Mouse (Mus musculus): ENCODE results near the gene Il3. TPM values are rescaled to one million over a fixed set of nuclear protein-coding genes. Genes with fewer than 3 reads are reported as not detected.

Gene Il3
- total and polyA plus RNA-seq, 3 experiments = 1.5 to 4.8 (median 3.5) TPM

GRCm38 (mm10) chr11:54263405-54264031 lies 3.6 kb downstream of the Il3 start:
- Histone ChIP-seq H3K27me3 (replicated peaks) (no peaks in the 10 kb centered on the region), H3K4me2 (ENCODE audit: insufficient read depth, low read depth, poor library complexity, severe bottlenecking) (no peak overlapping the region), H3K9me3 (replicated peaks; ENCODE audit: low read length) (peaks cover 3% of the 10 kb centered on the region), H3K9ac (ENCODE audit: insufficient read depth, low read depth) (no peak overlapping the region), H3K27ac (ENCODE audit: insufficient read depth, low read depth) (no peak overlapping the region), H3K79me2 (replicated peaks; ENCODE audit: control insufficient read depth, extremely low read depth, insufficient read depth, poor library complexity, severe bottlenecking) (no peaks in the 10 kb centered on the region), H3K4me1 (ENCODE audit: control insufficient read depth in 1 of 2, insufficient read depth in 2 of 2) (peaks cover 0 to 20% of the 10 kb centered on the region in 2 experiments; a peak in 2 of 4 replicates), H3K36me3 (replicated peaks in 1 of 2; ENCODE audit: control insufficient read depth in 1 of 2, insufficient read depth in 1 of 2, low read length in 1 of 2) (no peaks in the 10 kb centered on the region), H3K4me3 (replicated peaks in 1 of 3; ENCODE audit: low read depth in 2 of 3, low read length in 2 of 3, poor library complexity in 1 of 3) (no peak overlapping the region)
- TF ChIP-seq RAD21 (IDR thresholded peaks at IDR 0.05; ENCODE audit: low read depth, low read length) (peak; percentile 33), ZKSCAN1 (IDR thresholded peaks at IDR 0.05; ENCODE audit: borderline replicate concordance, low read depth, low read length) (no peak), SMC3 (IDR thresholded peaks at IDR 0.05; ENCODE audit: low read depth, low read length) (peak; percentile 45), CTCF (conservative IDR thresholded peaks at IDR 0.05 in 1 of 2, IDR thresholded peaks at IDR 0.05 in 1 of 2; ENCODE audit: low read depth in 2 of 2, low read length in 2 of 2) (peak; percentile 68 to 92), CHD2 (IDR thresholded peaks at IDR 0.05; ENCODE audit: low read length) (no peak)
- in situ Hi-C loops (cut with MboI; ENCODE audit: low pct_ligation_motif_present, low pct_unique_long_range_greater_than_20kb, low sequenced_read_pairs) (no loop called here), dilution Hi-C loops (cut with MboI; ENCODE audit: extremely low pct_ligation_motif_present, extremely low pct_unique_long_range_greater_than_20kb, low sequenced_read_pairs) (no loop called here)
- peak; percentile 52 for DNase-seq (ENCODE audit: extremely low read depth)

GRCm38 (mm10) chr11:54256624-54257376 lies 10.3 kb downstream of the Il3 start:
- no peaks in the 10 kb centered on the region for H3K27me3 ChIP-seq (replicated peaks)
- H3K79me2 ChIP-seq (replicated peaks; ENCODE audit: control insufficient read depth, extremely low read depth, insufficient read depth, poor library complexity, severe bottlenecking) = no peaks in the 10 kb centered on the region
- peaks cover 3% of the 10 kb centered on the region for H3K9me3 ChIP-seq (replicated peaks; ENCODE audit: low read length)
- H3K36me3 ChIP-seq (replicated peaks in 1 of 2; ENCODE audit: control insufficient read depth in 1 of 2, insufficient read depth in 1 of 2, low read length in 1 of 2) = no peaks in the 10 kb centered on the region
- no peak overlapping the region for H3K4me2 ChIP-seq (ENCODE audit: insufficient read depth, low read depth, poor library complexity, severe bottlenecking)
- H3K27ac ChIP-seq (ENCODE audit: insufficient read depth, low read depth) = no peak overlapping the region
- dilution Hi-C loops (cut with MboI; ENCODE audit: extremely low pct_ligation_motif_present, extremely low pct_unique_long_range_greater_than_20kb, low sequenced_read_pairs) = no loop called here
- DNase-seq (ENCODE audit: extremely low read depth) = peak; percentile 94
- peaks cover 4 to 17% of the 10 kb centered on the region in 2 experiments for H3K4me1 ChIP-seq (ENCODE audit: control insufficient read depth in 1 of 2, insufficient read depth in 2 of 2)
- H3K4me3 ChIP-seq (replicated peaks in 1 of 3; ENCODE audit: low read depth in 2 of 3, low read length in 2 of 3, poor library complexity in 1 of 3) = no peak overlapping the region
- no peak overlapping the region for H3K9ac ChIP-seq (ENCODE audit: insufficient read depth, low read depth)
- in situ Hi-C loops (cut with MboI; ENCODE audit: low pct_ligation_motif_present, low pct_unique_long_range_greater_than_20kb, low sequenced_read_pairs) = loop anchor here (5.0 kb wide), 1 partner anchor 254 kb away; no protein-coding TSS in a partner anchor
- TF ChIP-seq USF2 (conservative IDR thresholded peaks at IDR 0.05; ENCODE audit: low read depth, low read length) = no peak
- TF ChIP-seq POLR2AphosphoS2 (IDR thresholded peaks at IDR 0.05; ENCODE audit: low read depth, low read length) = no peak
- no peak for TF ChIP-seq MAFK (IDR thresholded peaks at IDR 0.05; ENCODE audit: insufficient replicate concordance, low read length)
- TF ChIP-seq TBP (conservative IDR thresholded peaks at IDR 0.05; ENCODE audit: low read depth, low read length) = no peak
- no peak for TF ChIP-seq USF1 (IDR thresholded peaks at IDR 0.05; ENCODE audit: low read depth, low read length)
- no peak for TF ChIP-seq GABPA (IDR thresholded peaks at IDR 0.05; ENCODE audit: insufficient replicate concordance, low read depth, low read length)
- TF ChIP-seq JUN (IDR thresholded peaks at IDR 0.05; ENCODE audit: insufficient read depth, low read depth, low read length) = no peak
- no peak for TF ChIP-seq HCFC1 (IDR thresholded peaks at IDR 0.05; ENCODE audit: low read depth, low read length)
- no peak for TF ChIP-seq ZKSCAN1 (IDR thresholded peaks at IDR 0.05; ENCODE audit: borderline replicate concordance, low read depth, low read length)
- peak; percentile 99 for TF ChIP-seq RAD21 (IDR thresholded peaks at IDR 0.05; ENCODE audit: low read depth, low read length)
- peak; percentile 49; the same call in 1 of the 2 replicates for TF ChIP-seq TCF12 (IDR thresholded peaks at IDR 0.05; ENCODE audit: low read depth, low read length)
- TF ChIP-seq NELFE (IDR thresholded peaks at IDR 0.05; ENCODE audit: low read depth, low read length) = peak; percentile 48; the same call in 1 of the 2 replicates
- peak; percentile 51 for TF ChIP-seq IRF4 (IDR thresholded peaks at IDR 0.05; ENCODE audit: low read depth, low read length)
- no peak for TF ChIP-seq MXI1 (IDR thresholded peaks at IDR 0.05; ENCODE audit: low read depth, low read length)
- no peak for TF ChIP-seq RCOR1 (conservative IDR thresholded peaks at IDR 0.05; ENCODE audit: low read depth, low read length)
- no peak for TF ChIP-seq CHD2 (IDR thresholded peaks at IDR 0.05; ENCODE audit: low read length)
- TF ChIP-seq CTCF (conservative IDR thresholded peaks at IDR 0.05 in 1 of 2, IDR thresholded peaks at IDR 0.05 in 1 of 2; ENCODE audit: low read depth in 2 of 2, low read length in 2 of 2) = peak; percentile 51 to 98
- TF ChIP-seq POLR2A (IDR thresholded peaks at IDR 0.05; ENCODE audit: low read depth, low read length) = no peak
- TF ChIP-seq CHD1 (IDR thresholded peaks at IDR 0.05; ENCODE audit: low read depth, low read length) = no peak
- TF ChIP-seq KAT2A (IDR thresholded peaks at IDR 0.05; ENCODE audit: insufficient replicate concordance, low read length) = no peak
- TF ChIP-seq MAZ (IDR thresholded peaks at IDR 0.05; ENCODE audit: low read depth, low read length) = peak; percentile 47; the same call in 1 of the 2 replicates
- TF ChIP-seq JUND (conservative IDR thresholded peaks at IDR 0.05; ENCODE audit: low read depth, low read length) = no peak
- TF ChIP-seq UBTF (IDR thresholded peaks at IDR 0.05; ENCODE audit: low read depth, low read length) = no peak
- TF ChIP-seq MYC (IDR thresholded peaks at IDR 0.05; ENCODE audit: low read depth, low read length) = no peak
- TF ChIP-seq ETS1 (conservative IDR thresholded peaks at IDR 0.05; ENCODE audit: low read depth, low read length) = no peak
- peak; percentile 97 for TF ChIP-seq ZC3H11A (IDR thresholded peaks at IDR 0.05; ENCODE audit: low read depth, low read length)
- TF ChIP-seq EP300 (IDR thresholded peaks at IDR 0.05; ENCODE audit: low read length) = no peak
- TF ChIP-seq PAX5 (IDR thresholded peaks at IDR 0.05; ENCODE audit: low read length) = no peak
- TF ChIP-seq E2F4 (IDR thresholded peaks at IDR 0.05; ENCODE audit: insufficient replicate concordance, low read depth, low read length) = no peak
